Mouse (Mus musculus) forebrain, postnatal 0 days (tissue): ENCODE measurements at regions not wholly inside any gene's neighbourhood (a gene's known extent, or its start where the extent isn't known, plus 50 kb on each side); places are given as distances from the start of the nearest gene placed in this dataset.
A peak's percentile ranks its signal among the peaks of the same experiment; 100 is the strongest.

Experiments
- ATAC-seq: fragments of 200-750 bp; cut with Nextera tagmentation; 2 replicates; pipeline ENCODE4 v1.8.0; 2017; ENCODE audit warnings: mild to moderate bottlenecking, moderate library complexity
- DNase-seq: peaks from one replicate; pipeline ENCODE4 v3.0.0-alpha.2; 2015
- H3K27ac ChIP-seq: fragments of 300-500 bp; sonication (generic); 2 replicates; pipeline ENCODE4 v1.5.1; 2014; ENCODE audit warnings: low read depth, mild to moderate bottlenecking, antibody characterized with exemption, low read length, moderate library complexity, mixed read lengths
- H3K27me3 ChIP-seq: fragments of 300-500 bp; sonication (generic); 2 replicates; pipeline ENCODE4 v1.6.1; 2014; ENCODE audit warnings: mild to moderate bottlenecking, low read length, mixed read lengths; ENCODE audit not compliant: insufficient read depth
- H3K36me3 ChIP-seq: fragments of 300-500 bp; sonication (generic); 2 replicates; pipeline ENCODE4 v1.6.1; 2014; ENCODE audit warnings: mild to moderate bottlenecking, moderate library complexity; ENCODE audit not compliant: insufficient read depth
- H3K4me1 ChIP-seq: fragments of 300-500 bp; sonication (generic); 2 replicates; pipeline ENCODE4 v1.6.1; 2014; ENCODE audit warnings: antibody characterized with exemption; ENCODE audit not compliant: insufficient read depth
- H3K4me2 ChIP-seq: fragments of 300-500 bp; sonication (generic); 2 replicates; pipeline ENCODE4 v1.6.1; 2014; ENCODE audit warnings: low read depth, mild to moderate bottlenecking, moderate library complexity
- H3K4me3 ChIP-seq: fragments of 300-500 bp; sonication (generic); 2 replicates; pipeline ENCODE4 v1.5.1; 2014; ENCODE audit warnings: low read depth, low read length, mixed read lengths
- H3K9ac ChIP-seq: fragments of 300-500 bp; sonication (generic); 2 replicates; pipeline ENCODE4 v1.6.1; 2014; ENCODE audit warnings: mild to moderate bottlenecking
- H3K9me3 ChIP-seq: fragments of 300-500 bp; sonication (generic); 2 replicates; pipeline ENCODE4 v1.6.1; 2016; ENCODE audit warnings: low read length
- CTCF ChIP-seq: sonication (generic); IDR thresholded peaks from 2 replicates; pipeline ENCODE4 v1.5.1; 2016; ENCODE audit warnings: antibody characterized with exemption, control low read depth, low read depth
- WGBS: fragments of 180-500 bp; shearing (Covaris S2); extraction: QIAGEN DNeasy Blood & Tissue Kit; methylation state at CpG from one replicate; pipeline ENCODE4 v1.1.7; 2014; 5-methylcytosine and 5-hydroxymethylcytosine counted together

- no peaks in the 10 kb centered on the region for H3K36me3 ChIP-seq
Measured at GRCm38 (mm10) chr9:46379453-46379852, 59.7 kb upstream of the 4931429L15Rik start.

GRCm38 (mm10) chr9:46378339-46378738 lies 58.6 kb upstream of the 4931429L15Rik start:
- H3K36me3 ChIP-seq: no peaks in the 10 kb centered on the region
- ATAC-seq: no peak
- no peaks in the 10 kb centered on the region for H3K27me3 ChIP-seq
- H3K9me3 ChIP-seq: no peaks in the 10 kb centered on the region
- no peak for DNase-seq
- no peaks in the 10 kb centered on the region for H3K4me1 ChIP-seq
- H3K9ac ChIP-seq: no peak overlapping the region
- 88% methylated on average over 3 of the region's 3 CpGs for WGBS
- no peak overlapping the region for H3K27ac ChIP-seq
- TF ChIP-seq CTCF: peak; percentile 32; the same call in 1 of the 2 replicates
- H3K4me2 ChIP-seq: no peak overlapping the region
- H3K4me3 ChIP-seq: no peak overlapping the region

More at GRCm38 (mm10) chr9:46379453-46379852, 59.7 kb upstream of the 4931429L15Rik start:
- ATAC-seq: no peak
- DNase-seq: no peak
- H3K9me3 ChIP-seq: no peaks in the 10 kb centered on the region
- TF ChIP-seq CTCF: no peak
- H3K4me1 ChIP-seq: no peaks in the 10 kb centered on the region
- WGBS: 85% methylated on average over 11 of the region's 11 CpGs
- H3K27me3 ChIP-seq: no peaks in the 10 kb centered on the region
- H3K9ac ChIP-seq: no peak overlapping the region
- H3K4me3 ChIP-seq: no peak overlapping the region
- no peak overlapping the region for H3K27ac ChIP-seq
- no peak overlapping the region for H3K4me2 ChIP-seq
